Mouse (Mus musculus): ENCODE data around the gene Wfdc5. TPM values are rescaled to one million over a fixed set of nuclear protein-coding genes. Genes with fewer than 3 reads are reported as not detected.

Wfdc5 gene
- polyA plus RNA-seq, 1 experiment from 2014 or later = 0.05 TPM

DNA sequence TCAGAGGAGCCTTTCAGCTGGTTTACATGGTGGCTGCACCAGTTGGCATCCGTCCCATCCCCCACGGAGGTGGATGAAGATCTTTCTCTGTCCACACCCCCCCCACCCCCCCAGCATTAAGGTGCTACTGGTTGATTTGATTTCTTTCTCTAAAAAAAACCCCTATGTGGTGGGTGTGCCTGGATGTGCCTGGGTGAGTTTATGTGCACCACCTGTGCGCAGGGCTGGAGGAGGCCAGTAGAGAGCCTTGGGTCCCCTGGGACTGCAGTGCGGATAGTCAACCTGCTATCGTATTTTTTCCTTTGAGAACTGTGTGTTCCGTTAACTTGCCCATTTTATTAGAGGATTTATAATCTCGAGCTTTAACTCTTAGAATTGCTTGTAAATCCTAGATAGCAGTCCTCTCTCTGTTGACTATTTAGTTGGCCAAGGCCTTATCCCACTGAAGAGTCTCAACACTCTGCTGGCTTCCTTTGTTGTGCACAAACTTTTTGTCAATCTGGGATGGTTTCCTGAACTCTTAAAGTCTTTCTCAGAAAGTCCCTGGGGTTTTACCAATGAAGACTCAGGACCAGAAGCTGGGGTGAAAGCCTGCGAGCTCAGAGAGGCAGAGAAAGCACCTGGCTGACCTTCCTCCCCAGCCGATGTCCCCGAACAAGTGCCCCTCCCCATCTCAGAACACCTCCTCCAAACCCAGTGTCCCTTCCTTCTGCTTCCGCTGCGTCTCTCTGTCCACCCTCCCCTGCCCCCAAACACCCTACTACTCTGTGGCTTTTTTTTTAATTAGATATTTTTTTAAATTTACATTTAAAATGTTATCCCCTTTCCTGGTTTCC is 53.7 kb downstream of the Wfdc5 start:
- CTCF ChIA-PET = no interaction called here
- POLR2A ChIA-PET = interaction anchor here (0.5 kb wide), 1 partner anchor 220 kb away, joined by 3 read pairs; no protein-coding TSS in a partner anchor
- DNase-seq (ENCODE audit: low read depth, low spot score) = no peak
- no peak for TF ChIP-seq CTCF (IDR thresholded peaks at IDR 0.05)
- no peaks in the 10 kb centered on the region for H3K27me3 ChIP-seq
- in situ Hi-C loops (cut with MboI; ENCODE audit: low pct_unique_long_range_greater_than_20kb) = no loop called here
- no peak for ATAC-seq

DNA sequence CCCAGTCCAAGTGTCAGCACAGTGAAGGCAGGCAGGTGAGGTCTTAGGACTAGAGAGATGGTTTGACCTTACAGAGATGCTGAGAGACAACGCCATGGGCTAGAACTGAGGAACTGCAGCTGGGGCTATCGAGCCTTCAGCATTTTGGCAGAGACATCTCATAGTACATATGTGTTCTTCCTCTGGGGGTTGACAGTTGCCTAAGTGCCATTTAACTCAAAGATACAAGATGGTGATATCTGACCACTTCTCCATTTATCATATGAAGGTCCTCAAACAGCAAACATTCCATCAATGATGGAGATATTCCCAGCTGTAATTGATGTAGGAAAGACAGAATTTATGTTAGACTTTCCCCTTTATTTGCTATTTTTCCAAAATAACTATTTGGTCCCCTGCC is 55.2 kb downstream of the Wfdc5 start:
- CTCF ChIA-PET = interaction anchor here (0.7 to 3.6 kb wide), 11 partner anchors 8 to 262 kb away, joined by 3 to 21 read pairs (median 4); partner anchors contain the start of gene Slpi
- POLR2A ChIA-PET = no interaction called here
- no peaks in the 10 kb centered on the region for H3K27me3 ChIP-seq
- in situ Hi-C loops (cut with MboI; ENCODE audit: low pct_unique_long_range_greater_than_20kb) = no loop called here
- ATAC-seq (no peak), DNase-seq (ENCODE audit: low read depth, low spot score) (no peak)
- no peak for TF ChIP-seq CTCF (IDR thresholded peaks at IDR 0.05)

DNA sequence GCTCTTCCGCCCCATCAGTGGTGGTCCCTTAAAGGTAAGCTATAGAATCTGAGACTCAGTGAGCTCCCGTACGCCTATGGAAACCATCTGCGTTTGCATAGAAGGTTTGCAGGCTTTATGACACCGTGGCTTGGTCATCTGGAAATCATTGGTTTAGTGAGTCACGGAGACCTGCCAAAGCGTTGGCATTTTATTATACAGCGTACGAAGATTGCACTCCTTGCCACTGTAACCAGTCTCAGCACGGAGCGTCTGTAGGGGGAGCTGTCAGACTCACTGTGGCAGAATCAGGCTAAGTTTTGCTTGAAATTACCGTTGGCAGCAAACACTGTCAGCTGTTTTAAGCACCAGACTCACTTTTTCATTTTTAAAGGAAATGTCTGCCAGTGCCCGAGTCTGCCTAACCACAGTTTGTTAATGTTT is 56.0 kb downstream of the Wfdc5 start:
- in situ Hi-C loops (cut with MboI; ENCODE audit: low pct_unique_long_range_greater_than_20kb) = no loop called here
- TF ChIP-seq CTCF (IDR thresholded peaks at IDR 0.05) = peak; percentile 86
- ChIA-PET CTCF (interaction anchor here (0.7 to 3.6 kb wide), 14 partner anchors 9 to 268 kb away, joined by 3 to 21 read pairs (median 4); partner anchors contain the start of gene Slpi), POLR2A (no interaction called here)
- no peaks in the 10 kb centered on the region for H3K27me3 ChIP-seq
- DNase-seq (ENCODE audit: low read depth, low spot score) (peak; percentile 83), ATAC-seq (peak; percentile 92)

Other genes starting within 250 kb of the Wfdc5 start
- gene Ywhab, start 187.8 kb downstream of the Wfdc5 start, polyA plus RNA-seq (2021) = 219 TPM
- 0.60 TPM for gene Pabpc1l, start 157.3 kb downstream of the Wfdc5 start, polyA plus RNA-seq (2021)
- gene Stk4, start 112.4 kb downstream of the Wfdc5 start, polyA plus RNA-seq (2021) = 28.8 TPM
- gene Tomm34, start 111.6 kb downstream of the Wfdc5 start, polyA plus RNA-seq (2021) = 58.3 TPM
- not detected for gene Kcns1, start 11.6 kb downstream of the Wfdc5 start, polyA plus RNA-seq (2021)
- not detected for gene Wfdc12, start 7.9 kb upstream of the Wfdc5 start, polyA plus RNA-seq (2021)
- gene Wfdc15a, start 17.4 kb upstream of the Wfdc5 start, polyA plus RNA-seq (2021) = not detected
- gene Wfdc15b, start 38.9 kb upstream of the Wfdc5 start, polyA plus RNA-seq (2021) = not detected
- not detected for gene Svs2, start 55.7 kb upstream of the Wfdc5 start, polyA plus RNA-seq (2021)
- gene Svs3b, start 73.9 kb upstream of the Wfdc5 start, polyA plus RNA-seq (2021) = not detected
- not detected for gene Svs4, start 95.7 kb upstream of the Wfdc5 start, polyA plus RNA-seq (2021)
- not detected for gene Svs3a, start 106.5 kb upstream of the Wfdc5 start, polyA plus RNA-seq (2021)
- gene Svs6, start 134.0 kb upstream of the Wfdc5 start, polyA plus RNA-seq (2021) = not detected
- gene Svs5, start 150.0 kb upstream of the Wfdc5 start, polyA plus RNA-seq (2021) = not detected
- gene Slpi, start 206.4 kb upstream of the Wfdc5 start, polyA plus RNA-seq (2021) = 149 TPM
- 0.06 TPM for gene Rbpjl, start 220.4 kb upstream of the Wfdc5 start, polyA plus RNA-seq (2021)
- gene Matn4, start 222.4 kb upstream of the Wfdc5 start, polyA plus RNA-seq (2021) = 0.10 TPM

Measured in Patski (cell line).